Mouse (Mus musculus) urinary bladder, postnatal 4 days (tissue): ENCODE data around the gene Opa1.

Experiments used
- DNase-seq, 2 experiments: peaks; one replicate each; pipeline ENCODE4 v3.0.0; 2021 to 2022; ENCODE audit warnings: low spot score in 2 of 2

Opa1 gene

GRCm38 (mm10) chr16:29579167-29579786 is at the start of gene Opa1:
Opa1 (plus strand) TSS chr16:29579334.
- DNase-seq: peak; percentile 98

- no peak for DNase-seq
Measured at GRCm38 (mm10) chr16:29533641-29534040, 45.5 kb upstream of the Opa1 start.

GRCm38 (mm10) chr16:29535866-29536265 is 43.3 kb upstream of the Opa1 start:
- DNase-seq: no peak

- DNase-seq: no peak
Measured at GRCm38 (mm10) chr16:29536411-29537204, 42.5 kb upstream of the Opa1 start.

- no peak for DNase-seq
Measured at GRCm38 (mm10) chr16:29539906-29540305, 39.2 kb upstream of the Opa1 start.

- no peak for DNase-seq
Measured at GRCm38 (mm10) chr16:29541261-29541683, 37.9 kb upstream of the Opa1 start.

- no peak for DNase-seq
Measured at GRCm38 (mm10) chr16:29544829-29545228, 34.3 kb upstream of the Opa1 start, which contains the start of gene Atp13a4. Atp13a4 (minus strand) TSS chr16:29544864.

GRCm38 (mm10) chr16:29559667-29560066 is 19.5 kb upstream of the Opa1 start:
- DNase-seq: no peak

GRCm38 (mm10) chr16:29560454-29560853 is 18.7 kb upstream of the Opa1 start:
- no peak for DNase-seq

- no peak for DNase-seq
Measured at GRCm38 (mm10) chr16:29560869-29561268, 18.3 kb upstream of the Opa1 start.

- DNase-seq: no peak
Measured at GRCm38 (mm10) chr16:29574013-29574412, 5.1 kb upstream of the Opa1 start.

GRCm38 (mm10) chr16:29575620-29576019 is 3.5 kb upstream of the Opa1 start:
- DNase-seq: no peak

- DNase-seq: no peak
Measured at GRCm38 (mm10) chr16:29579787-29580176, 648 bp downstream of the Opa1 start.

- DNase-seq: no peak
Measured at GRCm38 (mm10) chr16:29592171-29592570, 13.0 kb downstream of the Opa1 start.

GRCm38 (mm10) chr16:29597122-29597521 is 18.0 kb downstream of the Opa1 start:
- DNase-seq: no peak

GRCm38 (mm10) chr16:29605546-29605945 is 26.4 kb downstream of the Opa1 start:
- no peak for DNase-seq

GRCm38 (mm10) chr16:29607131-29607530 is 28.0 kb downstream of the Opa1 start:
- no peak for DNase-seq

GRCm38 (mm10) chr16:29614762-29615161 is 35.6 kb downstream of the Opa1 start:
- DNase-seq: no peak

- no peak for DNase-seq
Measured at GRCm38 (mm10) chr16:29629053-29629452, 49.9 kb downstream of the Opa1 start.

GRCm38 (mm10) chr16:29635780-29636179 is 56.6 kb downstream of the Opa1 start:
- DNase-seq: no peak

- no peak for DNase-seq
Measured at GRCm38 (mm10) chr16:29642376-29642775, 63.2 kb downstream of the Opa1 start.

- DNase-seq: no peak
Measured at GRCm38 (mm10) chr16:29644871-29645270, 65.7 kb downstream of the Opa1 start.

GRCm38 (mm10) chr16:29646202-29646601 is 67.1 kb downstream of the Opa1 start:
- DNase-seq: no peak
